Mouse (Mus musculus) heart, postnatal 36 days (tissue): Measurements from ENCODE around the gene 4921507P07Rik. TPM values are rescaled to one million over a fixed set of nuclear protein-coding genes. Genes with fewer than 3 reads are reported as not detected.
"Not testable (repeated sequence)": the region's sequence is repeated elsewhere in the genome, so short reads cannot be mapped to it uniquely, and the experiment has no call there.

Experiments
- DNase-seq, 2 experiments: peaks; one replicate each; pipeline ENCODE4 v3.0.0; 2021 to 2022
- intact Hi-C: fragments of 180-260 bp; cut with DNase I; formaldehyde crosslinking; loops from one replicate; pipeline ENCODE4 v1.15.1; 2025
- total RNA-seq, 2 experiments: library from RNA; stranded (reverse); gene quantifications; 2 replicates each; pipeline ENCODE4 v1.2.3; 2021

Gene 4921507P07Rik
- total RNA-seq, 2 experiments from 2014 or later: 0.27 to 0.36 TPM

DNA sequence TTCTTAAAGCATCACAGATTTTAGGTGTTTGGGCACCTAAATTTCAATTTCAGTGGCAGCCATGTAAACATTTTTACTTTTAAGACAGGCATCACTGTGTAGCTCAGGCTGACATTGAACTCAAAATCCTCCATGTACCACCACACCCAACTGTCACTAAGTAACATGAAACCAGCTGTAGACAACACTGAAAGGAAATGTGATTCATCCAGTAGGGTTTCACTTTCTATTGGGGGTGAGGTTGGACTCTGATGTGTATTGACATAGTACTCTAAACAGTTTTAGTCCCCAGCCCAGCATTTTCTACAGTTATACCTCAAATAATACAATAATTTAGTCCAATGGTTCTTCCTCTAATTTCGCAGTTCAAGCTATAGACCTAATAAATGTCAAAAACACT is 35.7 kb downstream of the 4921507P07Rik start:
- DNase-seq: no peak
- intact Hi-C loops: no loop called here

- DNase-seq: no peak
- intact Hi-C loops: no loop called here
These were observed 37.6 kb downstream of the 4921507P07Rik start for GRCm38 (mm10) chr6:50558877-50559276.

- no peak for DNase-seq
These were observed 38.9 kb downstream of the 4921507P07Rik start for GRCm38 (mm10) chr6:50557566-50557965.

GRCm38 (mm10) chr6:50554223-50554622 is 42.2 kb downstream of the 4921507P07Rik start:
- intact Hi-C loops: not testable (repeated sequence)

More at GRCm38 (mm10) chr6:50557566-50557965, 38.9 kb downstream of the 4921507P07Rik start:
- intact Hi-C loops: no loop called here

DNA sequence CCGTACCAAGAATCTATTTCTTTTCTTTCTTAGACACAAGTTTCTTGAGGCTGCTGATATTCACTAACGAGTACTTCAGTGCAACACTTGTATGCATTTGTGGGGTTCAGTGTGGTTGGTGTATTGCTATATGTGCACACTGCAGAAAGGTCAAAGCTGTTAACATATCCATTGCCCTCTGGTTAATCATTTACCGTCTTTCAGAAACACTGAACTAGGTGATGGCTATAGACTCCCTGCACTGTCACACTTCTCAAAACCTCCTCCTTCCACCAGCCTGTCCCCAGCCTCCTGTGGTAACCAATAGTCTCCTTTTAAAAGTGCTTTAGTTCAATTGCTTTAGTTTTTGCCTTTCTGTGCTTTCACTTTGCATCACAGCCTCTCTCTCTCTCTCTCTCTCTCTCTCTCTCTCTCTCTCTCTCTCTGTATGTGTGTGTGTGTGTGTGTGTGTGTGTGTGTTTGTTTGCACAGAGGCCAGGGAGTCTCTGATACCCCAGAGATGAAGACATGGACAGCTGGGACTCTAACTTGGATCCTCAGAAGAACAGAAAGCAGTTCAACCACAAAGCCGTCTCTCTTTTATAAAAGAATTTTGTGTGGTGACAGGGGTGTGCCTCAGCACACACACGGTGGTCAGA is 43.4 kb downstream of the 4921507P07Rik start:
- no peak for DNase-seq
- intact Hi-C loops: no loop called here

More at GRCm38 (mm10) chr6:50554223-50554622, 42.2 kb downstream of the 4921507P07Rik start:
- not testable (repeated sequence) for DNase-seq

- no peak for DNase-seq
These were observed 46.6 kb downstream of the 4921507P07Rik start for GRCm38 (mm10) chr6:50549791-50550190.

DNA sequence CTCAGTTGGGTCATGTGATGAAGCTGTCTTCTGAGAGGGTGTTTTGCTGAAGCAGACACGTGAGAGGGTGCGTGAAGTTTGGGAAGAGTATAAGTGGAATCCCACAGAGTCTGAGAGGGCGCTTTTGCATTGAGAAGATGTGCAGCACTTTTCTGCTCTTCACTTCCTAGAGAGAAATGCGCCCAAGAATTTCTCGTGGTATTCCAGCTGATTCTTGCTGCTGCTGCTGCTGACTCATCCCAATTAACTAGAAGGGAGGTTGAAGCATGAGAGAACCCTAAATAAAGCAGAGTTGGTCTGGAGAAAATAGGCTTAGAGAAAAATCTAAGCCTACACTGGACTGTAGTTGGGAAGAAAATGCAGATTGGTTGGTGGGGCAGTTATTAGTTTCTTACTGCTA is 47.4 kb downstream of the 4921507P07Rik start:
- DNase-seq: no peak
- intact Hi-C loops: no loop called here

More at GRCm38 (mm10) chr6:50549791-50550190, 46.6 kb downstream of the 4921507P07Rik start:
- intact Hi-C loops: no loop called here

GRCm38 (mm10) chr6:50545412-50546043 is 50.9 kb downstream of the 4921507P07Rik start:
- peak; percentile 26 to 29 for DNase-seq
- intact Hi-C loops: no loop called here

- intact Hi-C loops: no loop called here
These were observed 53.9 kb downstream of the 4921507P07Rik start for GRCm38 (mm10) chr6:50542535-50542934.

GRCm38 (mm10) chr6:50539641-50540040 is 56.8 kb downstream of the 4921507P07Rik start:
- intact Hi-C loops: loop anchor here (5.0 to 10.0 kb wide), 3 partner anchors 427 to 1017 kb away; partner anchors contain the start of gene Mpp6
- no peak for DNase-seq

More at GRCm38 (mm10) chr6:50542535-50542934, 53.9 kb downstream of the 4921507P07Rik start:
- no peak for DNase-seq

GRCm38 (mm10) chr6:50536461-50536892 is 60.0 kb downstream of the 4921507P07Rik start:
- intact Hi-C loops: loop anchor here (1.0 to 10.0 kb wide), 5 partner anchors 224 to 1014 kb away; partner anchors contain the start of gene Mpp6
- DNase-seq: peak; percentile 75 to 76

GRCm38 (mm10) chr6:50535346-50535745 is 61.1 kb downstream of the 4921507P07Rik start:
- intact Hi-C loops: loop anchor here (5.0 to 10.0 kb wide), 3 partner anchors 423 to 1013 kb away; partner anchors contain the start of gene Mpp6
- no peak for DNase-seq

- no peak for DNase-seq
- intact Hi-C loops: loop anchor here (10.0 kb wide), 1 partner anchor 607 kb away; no protein-coding TSS in a partner anchor
These were observed 64.5 kb downstream of the 4921507P07Rik start for GRCm38 (mm10) chr6:50531920-50532319.

DNA sequence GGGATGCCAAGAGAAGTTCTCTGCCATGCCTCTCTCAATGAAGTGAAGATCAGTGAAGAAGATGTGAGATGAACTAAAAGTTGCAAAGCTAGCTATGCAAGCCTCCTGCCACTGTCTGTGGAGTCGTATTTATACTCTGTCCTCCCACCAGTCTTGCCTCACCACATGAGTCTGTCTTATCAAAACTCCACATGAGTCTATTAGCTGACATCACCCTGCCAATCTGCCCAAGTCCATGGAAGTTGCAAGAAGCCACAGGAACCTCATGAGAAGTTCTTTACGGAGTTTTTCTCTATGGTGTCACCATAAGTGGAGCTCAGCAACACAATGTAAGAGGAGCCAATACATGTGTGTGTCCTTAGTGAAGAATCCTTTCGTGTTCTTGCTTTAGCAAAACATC is 65.4 kb downstream of the 4921507P07Rik start:
- DNase-seq: no peak

DNA sequence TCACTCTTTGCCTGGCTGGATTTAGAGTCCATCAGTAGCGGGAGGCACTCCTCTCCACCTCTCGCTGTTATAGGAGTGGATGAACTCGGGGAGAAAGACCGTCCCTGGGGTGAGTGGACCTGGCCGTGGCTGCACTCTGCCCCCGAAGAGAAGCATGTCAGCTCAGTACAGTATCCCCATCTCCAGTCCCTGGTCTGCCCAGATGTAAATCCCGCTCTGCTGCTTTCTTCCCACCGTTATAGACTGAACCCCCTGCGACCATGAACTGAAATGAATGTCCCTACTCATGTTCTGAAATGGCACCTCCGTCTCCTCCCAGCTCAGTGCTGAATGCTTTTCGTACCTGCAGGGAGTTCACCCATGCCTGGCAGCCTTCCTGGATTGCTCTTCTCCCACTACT is 67.2 kb downstream of the 4921507P07Rik start:
- no peak for DNase-seq
- intact Hi-C loops: no loop called here

More for the DNA sequence above, 65.4 kb downstream of the 4921507P07Rik start:
- intact Hi-C loops: loop anchor here (10.0 kb wide), 1 partner anchor 606 kb away; no protein-coding TSS in a partner anchor

GRCm38 (mm10) chr6:50527416-50527815 is 69.0 kb downstream of the 4921507P07Rik start:
- intact Hi-C loops: loop anchor here (2.0 kb wide), 1 partner anchor 73 kb away; no protein-coding TSS in a partner anchor
- no peak for DNase-seq

- intact Hi-C loops: loop anchor here (1.0 to 2.0 kb wide), 2 partner anchors 72 to 214 kb away; no protein-coding TSS in a partner anchor
- peak; percentile 64 to 71 for DNase-seq
These were observed 69.8 kb downstream of the 4921507P07Rik start for GRCm38 (mm10) chr6:50526597-50527024.

GRCm38 (mm10) chr6:50525846-50526245 is 70.6 kb downstream of the 4921507P07Rik start:
- no peak for DNase-seq
- intact Hi-C loops: loop anchor here (1.0 to 2.0 kb wide), 2 partner anchors 71 to 214 kb away; no protein-coding TSS in a partner anchor

DNA sequence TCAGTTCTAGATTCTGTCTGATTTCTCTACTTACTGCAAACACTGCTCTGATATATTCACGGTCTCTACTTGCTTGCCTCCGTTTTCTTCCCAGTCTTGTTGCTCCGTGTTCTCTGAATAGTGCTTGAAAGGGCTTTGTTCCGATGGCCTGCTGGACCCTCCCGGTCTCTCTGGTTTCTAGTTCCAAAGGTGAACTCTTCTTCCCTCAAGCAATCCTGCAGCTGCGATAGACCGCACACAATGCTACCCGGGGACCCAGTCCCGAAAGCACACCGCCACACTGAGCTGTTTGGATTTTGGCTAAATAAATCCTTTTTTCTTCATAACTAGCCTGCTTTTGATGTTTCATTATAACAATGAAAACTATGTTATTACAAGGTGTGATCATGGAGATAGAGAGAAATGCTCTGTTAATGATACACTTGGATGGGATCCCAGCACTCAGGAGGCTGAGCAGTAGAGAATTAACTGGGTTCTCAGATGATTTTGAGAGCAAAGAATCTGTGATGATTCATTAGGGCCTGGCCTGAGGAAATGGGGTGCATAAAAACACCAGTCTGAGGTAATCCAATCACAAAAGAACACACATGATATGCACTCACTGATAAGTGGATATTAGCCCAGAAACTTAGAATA is 72.1 kb downstream of the 4921507P07Rik start:
- DNase-seq: no peak
- intact Hi-C loops: no loop called here
